Mouse (Mus musculus) liver, adult (tissue): Measurements from ENCODE around the gene A230050P20Rik.

Experiments
- GATA4 ChIP-seq: IDR thresholded peaks from 2 replicates; pipeline ENCODE4 v1.6.1; 2014; ENCODE audit warnings: mild to moderate bottlenecking, low read length; ENCODE audit not compliant: insufficient replicate concordance

The A230050P20Rik gene

GRCm38 (mm10) chr9:20868448-20869001 is at the start of gene A230050P20Rik:
A230050P20Rik (plus strand) TSS chr9:20868642.
- no peak for TF ChIP-seq GATA4

DNA sequence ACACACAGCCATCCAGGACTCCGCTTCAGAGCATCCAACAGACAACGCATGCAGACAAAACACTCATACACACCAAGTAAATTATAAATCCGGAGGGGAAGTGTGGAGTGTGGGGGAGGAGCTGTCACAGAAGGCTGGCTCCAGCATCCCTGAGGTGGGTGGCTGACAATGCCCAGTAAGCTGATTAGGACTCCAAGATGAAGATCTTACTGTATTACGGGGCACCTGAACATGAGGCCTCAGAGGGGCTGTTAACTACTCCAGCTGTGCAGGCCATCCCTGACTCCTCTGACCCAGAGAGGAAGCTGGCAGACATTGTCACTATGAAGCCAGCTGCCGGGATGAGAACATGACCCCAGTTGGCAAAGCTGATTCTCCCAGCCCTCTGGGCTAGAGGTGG is 48.4 kb upstream of the A230050P20Rik start:
- TF ChIP-seq GATA4 = no peak

GRCm38 (mm10) chr9:20822821-20823220 is 45.6 kb upstream of the A230050P20Rik start:
- TF ChIP-seq GATA4 = no peak

- no peak for TF ChIP-seq GATA4
Observed at GRCm38 (mm10) chr9:20825781-20826180, 42.7 kb upstream of the A230050P20Rik start.

GRCm38 (mm10) chr9:20828127-20828526 is 40.3 kb upstream of the A230050P20Rik start:
- no peak for TF ChIP-seq GATA4

DNA sequence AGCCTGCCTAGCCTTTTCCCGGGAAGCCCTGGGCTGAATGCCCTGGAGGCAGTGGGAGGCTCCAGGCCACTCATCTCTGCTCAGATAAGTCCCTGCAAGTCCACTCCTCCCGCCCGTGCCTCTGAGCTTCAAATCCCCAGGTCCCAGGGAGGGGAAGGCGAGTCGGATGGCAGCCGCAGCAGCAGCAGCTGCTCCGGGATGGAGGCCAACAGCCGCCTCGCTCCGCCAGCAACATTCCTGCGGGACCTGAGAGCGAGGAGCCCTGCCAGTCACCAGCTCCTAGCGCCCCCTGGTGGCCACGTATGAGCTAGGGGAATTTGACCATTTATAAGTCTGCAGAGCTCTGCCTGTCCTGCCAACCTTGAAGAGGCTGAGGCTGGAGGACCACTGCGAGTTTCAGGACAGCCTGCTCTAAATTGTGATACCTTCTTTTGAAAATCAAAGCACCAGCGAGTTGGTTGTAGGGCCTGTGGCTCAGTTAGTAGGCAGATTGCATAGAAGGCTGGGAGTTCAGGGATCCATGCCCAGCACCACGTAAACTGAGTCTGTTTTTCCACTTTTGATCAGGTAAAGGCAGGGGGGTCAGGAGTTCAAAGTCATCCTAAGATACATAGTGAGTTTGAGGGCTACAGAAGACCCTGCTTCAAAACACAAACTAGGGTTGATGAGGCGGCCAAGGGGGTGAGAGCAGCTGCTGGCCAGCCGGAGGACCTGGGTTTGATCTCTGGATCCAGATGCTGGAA is 37.4 kb upstream of the A230050P20Rik start:
- peak; percentile 9; the same call in 1 of the 2 replicates for TF ChIP-seq GATA4

- TF ChIP-seq GATA4 = no peak
Observed at GRCm38 (mm10) chr9:20834881-20835280, 33.6 kb upstream of the A230050P20Rik start.

DNA sequence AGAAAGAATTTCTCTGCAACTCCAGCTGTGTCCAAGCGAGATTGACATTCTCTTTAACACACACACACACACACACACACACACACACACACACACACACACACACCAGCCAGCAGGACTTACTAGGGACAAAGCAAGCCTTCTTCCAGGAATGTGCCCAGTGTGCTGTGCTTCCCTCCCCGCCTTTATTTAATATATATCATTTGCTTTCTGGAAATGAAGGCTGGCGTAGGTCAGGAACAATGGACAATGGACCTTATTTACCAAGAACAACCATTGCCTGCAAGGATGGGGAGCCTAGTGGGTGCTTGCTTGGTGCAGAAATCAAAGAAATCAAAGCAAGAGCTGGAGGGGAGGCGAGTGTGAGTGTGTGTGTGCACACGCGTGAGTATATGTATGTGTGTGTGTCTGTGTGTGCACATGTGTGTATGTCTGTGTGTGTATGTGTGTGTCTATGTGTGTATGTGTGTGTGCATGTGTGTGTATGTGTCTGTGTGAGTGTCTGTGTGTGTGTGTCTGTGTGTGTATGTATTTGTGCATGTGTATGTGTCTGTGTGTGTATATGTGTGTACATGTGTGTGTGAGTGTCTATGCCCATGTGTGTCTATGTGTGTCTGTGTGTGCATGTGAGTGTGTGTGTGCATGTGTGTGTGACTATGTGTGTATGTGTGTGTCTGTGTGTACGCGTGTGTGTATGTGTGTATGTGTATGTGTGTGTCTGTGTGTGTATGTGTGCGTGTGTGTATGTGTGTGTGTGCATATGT is 31.1 kb upstream of the A230050P20Rik start:
- TF ChIP-seq GATA4 = no peak

DNA sequence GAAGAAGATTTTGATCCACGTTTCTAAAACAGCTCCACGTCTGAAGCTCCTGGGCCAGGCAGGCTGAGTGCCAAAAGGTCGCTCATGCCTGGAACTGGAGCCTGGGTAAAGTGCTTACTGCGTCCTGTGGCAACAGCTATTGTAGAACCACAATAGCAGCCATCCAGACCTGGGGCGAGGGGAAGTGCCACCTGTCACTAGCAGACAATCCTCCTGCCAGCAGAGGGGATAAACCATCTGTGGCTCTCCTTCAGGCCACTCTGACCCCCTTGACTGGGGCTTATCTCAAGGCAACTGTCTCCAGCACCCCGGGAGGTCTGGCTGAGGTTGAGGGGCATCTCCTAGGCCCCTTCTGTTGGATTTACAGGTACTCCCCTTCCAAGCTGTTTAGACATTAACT is 29.5 kb upstream of the A230050P20Rik start:
- TF ChIP-seq GATA4 = no peak

GRCm38 (mm10) chr9:20842211-20842610 is 26.2 kb upstream of the A230050P20Rik start:
- TF ChIP-seq GATA4 = no peak

- no peak for TF ChIP-seq GATA4
Observed at GRCm38 (mm10) chr9:20842670-20843069, 25.8 kb upstream of the A230050P20Rik start.

DNA sequence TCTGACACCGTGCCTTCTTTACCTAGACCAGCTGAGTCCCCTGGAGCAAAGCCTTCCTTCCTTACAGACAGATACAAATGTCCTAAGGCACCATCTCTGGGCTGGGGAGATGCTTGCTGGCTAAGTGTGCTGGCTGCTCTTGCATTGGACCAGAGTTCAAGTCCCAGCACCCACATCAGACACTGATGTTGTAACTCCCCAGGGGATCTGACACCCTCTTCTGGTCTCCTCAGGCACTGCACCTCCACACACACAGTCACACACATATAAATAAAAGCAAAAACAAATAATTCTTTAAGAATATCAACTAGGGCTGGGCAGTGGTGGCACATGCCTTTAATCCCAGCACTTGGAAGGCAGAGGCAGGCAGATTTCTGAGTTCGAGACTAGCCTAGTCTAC is 18.3 kb upstream of the A230050P20Rik start:
- TF ChIP-seq GATA4 = no peak

GRCm38 (mm10) chr9:20857131-20857530 is 11.3 kb upstream of the A230050P20Rik start:
- no peak for TF ChIP-seq GATA4

DNA sequence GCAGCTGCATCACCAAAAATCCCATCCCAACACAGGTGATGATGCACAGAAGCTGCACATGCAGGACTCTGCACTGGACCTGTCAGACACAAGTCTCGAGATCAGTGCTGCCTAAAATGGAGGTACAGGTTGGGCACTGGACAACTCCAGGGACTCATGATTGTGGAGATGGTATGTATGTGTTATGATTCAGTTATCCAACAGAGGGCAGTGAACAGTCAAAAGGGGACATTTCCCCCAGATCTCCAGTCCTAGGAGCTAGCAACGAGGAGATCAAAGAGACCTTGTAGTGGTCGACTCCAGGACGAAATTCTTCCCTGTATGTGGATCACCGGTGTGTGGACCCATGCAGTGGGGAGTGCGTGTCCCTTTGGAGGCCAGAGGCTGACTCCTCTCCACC is 8.5 kb upstream of the A230050P20Rik start:
- TF ChIP-seq GATA4 = no peak

GRCm38 (mm10) chr9:20861821-20862220 is 6.6 kb upstream of the A230050P20Rik start:
- TF ChIP-seq GATA4 = no peak

DNA sequence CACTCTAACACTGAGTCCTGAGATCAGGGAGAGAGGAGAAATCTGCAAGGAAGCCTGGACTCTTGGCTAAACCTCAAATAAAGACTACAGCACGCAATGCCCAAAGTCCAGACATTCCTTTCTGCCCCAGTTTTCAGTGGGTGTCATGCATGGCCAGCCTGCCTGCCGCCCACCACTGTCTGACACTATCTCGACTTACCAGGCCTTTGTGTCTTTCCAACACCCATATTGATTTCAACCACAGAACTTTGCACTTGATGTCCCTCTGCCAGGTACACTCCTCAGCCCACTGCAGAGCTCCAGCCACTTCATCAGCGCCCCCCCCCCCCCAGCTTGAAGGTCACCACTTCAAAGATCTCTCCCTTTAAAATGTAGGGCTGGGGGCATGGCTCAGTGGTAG is 6.2 kb upstream of the A230050P20Rik start:
- TF ChIP-seq GATA4 = peak; percentile 38; the same call in 1 of the 2 replicates
